Mouse (Mus musculus) ovary, postnatal 10 days (tissue): ENCODE measurements around the gene Tldc2.

ENCODE experiments used
- DNase-seq: peaks from one replicate; pipeline ENCODE4 v3.0.0; 2022; ENCODE audit warnings: low spot score

Gene Tldc2

DNA sequence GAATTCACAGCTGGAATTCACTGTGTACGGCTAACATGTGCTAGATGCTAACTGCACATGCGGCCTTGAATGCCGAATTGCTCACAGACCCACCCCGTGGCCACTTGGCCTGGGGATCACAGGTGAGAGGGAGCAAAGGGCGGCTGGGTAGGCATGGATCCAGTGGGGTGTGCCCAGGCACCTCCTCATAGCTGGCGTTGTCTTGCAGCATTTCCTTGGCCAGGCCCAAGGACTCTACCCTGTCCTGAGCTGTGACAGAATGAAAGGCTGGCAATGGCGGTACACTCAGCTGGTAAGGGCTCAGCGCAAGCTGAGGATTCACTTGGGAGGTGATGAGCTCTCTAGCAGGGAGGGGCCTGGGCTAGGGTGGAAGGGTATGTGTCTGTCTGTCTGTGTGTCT is at the start of gene Tldc2:
Gene Tldc2, plus strand, starts transcription at position 260 of the 400 bp plus-strand sequence.
- no peak for DNase-seq

DNA sequence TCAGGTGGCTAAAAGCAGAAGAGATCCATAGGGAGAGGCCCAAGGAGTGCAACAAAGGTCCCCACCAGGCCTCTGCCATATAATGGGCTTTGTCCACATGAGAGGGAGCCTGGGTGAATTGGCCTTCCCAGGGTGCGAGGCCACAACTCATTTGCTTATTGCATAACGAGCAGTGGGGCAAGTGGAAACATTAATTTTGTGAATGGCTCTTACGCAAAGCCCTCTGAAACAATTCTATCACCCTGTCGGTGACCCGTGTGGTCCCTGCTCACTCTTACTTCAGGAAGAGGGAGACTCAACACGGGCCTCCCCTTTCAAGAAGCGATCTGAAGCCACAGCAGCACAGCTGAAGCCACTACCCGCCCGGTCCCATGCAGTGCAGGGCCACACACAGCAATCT is 49.6 kb upstream of the Tldc2 start:
- no peak for DNase-seq

DNA sequence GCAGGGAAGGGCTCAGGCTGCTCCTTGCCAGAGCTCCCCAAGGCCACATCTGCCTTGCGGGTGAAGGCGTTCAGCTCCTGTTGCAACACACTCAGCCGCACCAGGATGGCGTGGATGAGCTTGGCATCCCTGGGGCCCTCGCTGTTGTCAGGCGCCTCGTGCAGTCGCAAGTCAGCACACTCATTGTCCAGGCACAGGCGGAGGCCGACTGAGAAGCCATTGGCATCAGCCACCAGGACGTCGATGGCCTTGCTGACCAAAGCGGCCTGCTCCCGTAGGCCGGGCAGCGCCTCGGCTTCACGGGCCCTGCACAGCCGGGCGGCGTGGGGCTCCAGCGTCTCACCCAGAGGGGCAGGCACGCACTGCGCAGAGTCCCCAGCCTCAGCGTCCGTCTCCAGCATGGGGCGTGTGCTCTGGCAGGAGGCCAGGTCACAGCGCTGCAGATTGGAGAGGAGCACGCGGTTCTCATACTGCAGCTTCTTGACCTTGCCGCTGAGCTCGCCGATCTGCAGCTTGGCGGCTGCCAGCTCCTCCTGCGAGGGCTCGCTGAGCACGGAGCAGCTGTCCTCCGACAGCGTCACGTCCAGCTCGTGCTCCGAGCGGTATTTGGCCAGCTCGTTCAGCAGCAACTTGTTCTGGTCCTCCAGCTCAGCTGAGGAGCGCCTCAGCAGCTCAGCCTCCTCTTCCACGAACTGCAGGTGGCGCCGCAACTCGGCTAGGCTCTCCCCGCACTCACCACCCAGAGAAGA is 46.8 kb upstream of the Tldc2 start:
- DNase-seq: no peak

DNA sequence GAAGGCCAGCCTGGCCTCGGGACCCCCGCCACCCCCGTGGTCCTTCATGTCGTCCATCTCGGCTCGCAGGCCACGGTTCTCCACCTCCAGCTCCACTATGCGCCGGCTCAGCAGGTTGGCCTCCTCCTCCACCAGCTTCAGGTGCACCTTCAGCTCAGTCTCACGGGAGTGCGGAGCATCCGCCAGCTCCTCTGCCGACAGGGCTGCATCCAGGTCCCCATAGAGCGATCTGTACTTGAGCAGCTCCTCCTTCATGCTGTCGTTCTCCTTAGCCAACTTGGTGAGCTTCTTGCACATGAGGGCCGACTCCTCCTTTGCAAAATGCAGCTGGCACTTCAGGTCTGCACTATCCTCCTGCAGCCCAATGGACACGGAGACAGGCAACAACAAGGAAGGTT is 46.2 kb upstream of the Tldc2 start:
- no peak for DNase-seq

DNA sequence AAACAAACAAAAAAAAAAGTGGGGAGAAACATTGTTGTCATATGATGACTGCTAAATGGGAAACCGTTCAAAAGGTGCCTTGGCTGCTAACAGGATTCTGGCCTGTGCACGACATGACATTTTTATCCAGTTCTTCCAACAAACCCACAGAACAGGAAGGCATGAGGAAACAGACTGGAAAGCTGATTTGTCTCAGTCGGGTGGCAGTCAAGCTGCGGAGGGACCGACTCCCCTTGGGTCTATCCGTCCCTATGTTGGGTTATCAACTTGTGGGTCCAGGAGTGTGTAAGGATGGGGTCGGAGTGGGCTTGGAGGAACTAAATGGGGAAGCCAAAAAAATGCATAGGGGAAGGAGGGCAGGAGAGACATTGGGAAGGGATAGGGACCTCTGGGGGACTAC is 45.4 kb upstream of the Tldc2 start:
- no peak for DNase-seq

DNA sequence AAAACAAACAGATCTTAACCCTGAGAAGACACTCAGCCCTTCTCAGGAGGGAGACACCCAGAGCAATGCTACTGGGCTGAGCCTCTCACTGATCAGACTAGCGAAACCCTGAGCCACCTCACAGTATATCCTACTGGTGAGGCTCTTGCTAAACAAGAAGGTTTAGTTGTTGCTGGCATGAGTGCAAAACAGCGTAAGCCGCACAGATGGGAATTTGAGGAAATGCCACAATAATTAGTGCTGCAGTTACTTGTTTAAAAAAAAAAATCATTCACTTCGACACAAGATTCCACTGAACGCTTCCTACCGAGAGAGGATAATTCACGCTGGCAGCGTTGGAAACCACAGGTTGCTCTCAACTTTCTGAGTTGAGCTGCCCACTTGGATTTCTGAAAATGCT is 43.3 kb upstream of the Tldc2 start:
- DNase-seq: no peak

DNA sequence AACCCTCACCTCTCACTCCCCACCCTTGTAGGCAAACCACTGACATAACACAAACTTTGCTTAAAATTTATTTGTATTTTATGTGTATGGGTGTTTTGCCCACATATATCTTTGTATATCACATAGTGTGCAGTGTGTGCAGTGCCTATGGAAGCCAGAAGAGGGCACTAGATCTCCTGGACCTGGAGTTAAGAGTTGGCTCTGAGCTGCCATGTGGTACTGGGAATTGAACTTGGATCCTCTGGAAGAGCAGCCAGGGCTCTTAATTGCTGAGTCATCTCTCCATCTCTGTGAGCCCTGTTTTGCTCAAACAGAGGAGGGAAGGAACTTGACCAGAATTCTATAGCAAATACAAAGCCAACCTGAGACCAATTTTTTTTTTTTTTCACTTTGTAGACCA is 42.9 kb upstream of the Tldc2 start:
- no peak for DNase-seq

DNA sequence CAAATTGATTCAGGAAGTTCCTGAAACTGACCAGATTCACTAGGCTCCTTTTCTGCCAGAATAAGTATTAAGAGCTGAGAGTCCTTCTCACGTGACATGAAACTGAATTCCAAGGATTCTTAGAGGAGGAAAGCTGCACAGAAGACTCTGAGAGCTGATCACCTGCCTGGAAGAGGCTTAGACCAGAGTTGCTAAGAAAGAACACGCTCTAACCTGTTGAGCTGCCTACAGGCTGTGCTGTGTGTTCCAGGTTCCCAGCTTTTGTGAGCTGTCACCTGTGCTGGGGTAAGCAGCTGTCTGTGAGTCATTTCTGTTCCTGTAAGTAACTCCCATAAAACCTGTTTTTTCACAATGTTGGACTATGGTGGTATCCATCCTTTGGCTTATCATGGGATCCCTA is 40.9 kb upstream of the Tldc2 start:
- no peak for DNase-seq

DNA sequence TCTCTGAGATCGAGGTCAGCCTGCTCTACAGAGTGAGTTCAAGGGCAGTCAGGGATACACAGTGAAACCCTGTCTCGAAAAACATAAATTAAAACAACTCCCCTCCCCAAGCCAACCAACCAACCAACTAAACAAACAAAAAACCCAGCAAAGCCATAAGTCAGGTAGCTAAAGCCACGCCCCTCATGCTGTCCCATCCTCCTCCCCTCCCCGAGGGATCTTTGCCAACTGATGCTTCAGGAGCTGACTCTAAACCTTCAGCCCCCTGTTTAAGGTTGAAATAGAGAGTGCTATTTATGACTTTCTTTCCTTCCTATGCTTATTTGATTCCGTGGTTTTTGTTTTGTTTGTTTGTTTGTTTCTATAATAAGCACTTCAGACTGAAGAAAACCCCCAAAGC is 39.9 kb upstream of the Tldc2 start:
- DNase-seq: no peak

DNA sequence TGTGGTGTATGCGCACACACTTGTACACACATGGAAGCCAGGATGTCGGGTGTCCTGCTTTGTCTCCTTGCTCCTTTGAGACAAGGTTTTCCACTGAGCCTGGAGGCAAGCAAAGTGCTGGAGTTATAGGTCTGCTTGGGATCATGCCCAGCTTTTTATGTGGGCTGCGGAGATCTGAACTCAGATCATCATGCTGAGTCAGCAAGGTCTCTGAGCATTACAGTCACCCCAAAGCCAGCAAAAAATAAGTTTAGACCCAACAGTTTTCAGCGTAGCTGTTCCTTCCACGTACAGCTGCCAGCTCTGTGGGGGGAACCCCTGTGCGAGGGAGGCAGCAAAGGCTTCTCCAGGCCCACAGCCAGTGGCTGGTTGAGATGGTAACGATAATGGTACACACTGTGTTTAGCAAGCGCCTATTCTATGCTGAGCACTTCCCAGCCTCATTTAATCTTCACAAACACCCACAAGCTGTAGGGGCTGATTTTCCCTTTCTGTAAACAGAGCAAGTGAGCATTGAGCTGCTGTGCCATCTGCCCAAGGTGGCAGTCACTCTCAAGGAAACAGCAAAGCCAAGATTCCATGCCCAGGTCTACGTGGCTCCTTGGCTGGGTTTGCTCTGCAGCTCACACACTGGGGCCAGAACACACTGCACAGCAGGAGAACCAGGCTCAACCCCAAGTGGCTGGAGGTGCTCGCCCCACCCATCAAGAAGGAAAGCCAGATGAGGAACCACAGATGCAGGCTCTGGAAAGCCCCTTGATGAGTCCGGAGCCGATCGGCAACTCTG is 38.3 kb upstream of the Tldc2 start:
- no peak for DNase-seq

DNA sequence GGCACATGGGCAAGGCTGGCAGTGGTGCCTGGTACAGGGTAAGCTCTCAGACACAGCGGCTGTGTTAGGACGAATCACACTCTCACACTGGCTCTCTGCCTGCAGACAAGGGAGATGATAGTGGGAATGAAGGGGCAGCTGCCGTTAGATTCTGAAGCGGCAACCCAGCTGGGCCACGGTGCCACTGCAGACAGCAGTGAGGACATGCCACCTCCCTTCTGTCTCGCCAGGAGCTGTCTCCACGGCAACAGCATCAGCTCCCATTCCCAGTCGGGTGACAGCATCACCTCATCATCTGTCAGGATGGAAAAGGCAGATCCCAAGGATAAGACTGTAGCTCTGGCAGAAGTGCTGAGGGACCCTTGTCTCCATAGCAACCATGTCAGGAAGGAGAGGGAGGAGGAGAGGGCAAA is 37.0 kb upstream of the Tldc2 start:
- DNase-seq: no peak

DNA sequence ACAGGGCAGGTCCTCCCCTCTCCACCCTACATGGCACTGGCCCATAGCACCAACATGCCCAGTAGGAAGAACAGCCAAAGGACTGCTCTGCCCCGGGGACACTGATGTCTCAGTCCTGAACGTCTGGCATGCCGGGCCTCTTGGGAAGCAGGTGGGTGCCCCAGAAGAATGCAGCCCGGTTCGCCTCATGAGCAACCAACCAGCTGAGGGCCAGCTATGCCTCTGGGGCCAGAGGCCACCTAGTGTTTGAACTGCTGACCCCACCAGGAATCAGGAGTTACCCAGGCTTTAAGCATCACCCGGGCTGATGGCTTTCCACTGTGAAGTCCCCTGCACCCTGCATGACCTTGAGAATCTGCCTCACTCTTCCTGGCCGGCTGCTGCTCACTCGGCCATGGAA is 34.4 kb upstream of the Tldc2 start:
- DNase-seq: no peak

DNA sequence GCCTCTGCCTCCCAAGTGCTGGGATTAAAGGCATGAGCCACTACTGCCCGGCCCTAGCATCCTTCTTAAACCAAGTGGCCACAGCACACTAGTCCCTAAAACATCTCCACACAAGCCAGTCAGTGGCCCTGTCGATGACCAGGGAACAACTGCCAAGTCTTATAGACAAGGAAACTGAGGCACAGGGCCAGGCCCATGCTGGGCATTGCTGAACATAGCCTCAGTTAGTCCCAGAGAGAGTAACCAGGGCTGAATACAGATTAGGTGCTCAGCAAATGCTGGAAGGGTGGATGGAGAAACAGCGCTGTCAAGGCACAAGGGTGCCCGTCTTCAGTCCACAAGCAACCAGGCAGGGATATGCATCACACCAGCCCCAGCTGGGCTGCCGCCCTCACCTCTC is 33.7 kb upstream of the Tldc2 start:
- no peak for DNase-seq

DNA sequence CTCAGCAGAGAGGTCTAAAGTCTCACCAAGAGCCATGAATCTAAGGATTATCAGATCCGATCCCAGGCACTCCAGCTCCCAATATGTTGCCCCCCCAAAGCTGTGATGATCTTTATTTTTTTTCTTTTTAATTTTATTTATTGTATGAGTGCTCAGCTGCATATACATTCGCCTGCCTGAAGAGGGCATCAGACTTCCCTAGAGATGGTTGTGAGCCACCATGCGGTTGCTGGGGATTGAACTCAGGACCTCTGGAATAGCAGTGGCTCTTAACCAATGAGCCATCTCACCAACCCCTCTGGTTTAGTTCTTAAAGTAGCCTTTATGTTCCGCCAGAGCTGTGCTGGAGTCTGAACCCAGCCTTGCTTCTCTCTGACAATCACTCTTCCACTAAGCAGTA is 33.1 kb upstream of the Tldc2 start:
- no peak for DNase-seq

DNA sequence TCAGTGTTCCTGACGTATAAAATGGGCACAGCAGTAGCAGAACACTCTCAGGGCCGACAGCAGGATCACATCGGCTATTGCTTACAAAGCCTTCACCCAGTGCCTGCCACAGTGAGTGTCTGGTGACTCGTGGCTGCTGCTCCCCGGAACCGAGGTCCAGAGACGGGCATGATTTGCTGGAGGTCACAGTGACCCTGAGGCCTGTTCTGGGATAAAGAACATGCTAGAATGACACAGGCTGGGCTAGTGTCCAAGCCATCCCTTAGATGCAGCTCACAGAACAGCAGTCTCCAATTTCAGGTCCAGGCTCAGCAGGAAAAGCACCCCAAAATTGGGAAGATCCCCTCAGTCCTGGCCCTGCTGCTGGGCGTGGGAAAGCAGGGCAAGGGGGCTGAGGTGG is 32.6 kb upstream of the Tldc2 start:
- DNase-seq: no peak

DNA sequence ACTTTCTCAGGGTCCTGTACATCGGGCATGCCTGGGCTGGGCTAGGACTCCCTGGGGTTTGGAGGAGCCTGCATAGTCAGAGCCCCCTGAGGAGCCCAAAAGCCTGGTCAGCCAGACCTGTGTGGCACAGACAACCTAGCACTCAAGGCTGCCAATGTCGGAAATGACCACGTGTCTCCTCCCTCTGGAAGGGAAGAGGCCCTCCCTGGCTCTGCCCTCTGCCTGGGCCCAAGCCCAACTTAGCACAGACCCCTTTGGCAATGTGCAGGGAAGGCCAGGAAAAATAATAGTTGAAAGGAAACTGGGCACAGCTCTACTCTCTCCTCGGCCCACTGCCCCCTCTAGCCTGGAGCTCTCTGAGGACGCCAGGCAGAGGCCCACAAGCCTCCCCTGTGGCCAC is 32.0 kb upstream of the Tldc2 start:
- no peak for DNase-seq

DNA sequence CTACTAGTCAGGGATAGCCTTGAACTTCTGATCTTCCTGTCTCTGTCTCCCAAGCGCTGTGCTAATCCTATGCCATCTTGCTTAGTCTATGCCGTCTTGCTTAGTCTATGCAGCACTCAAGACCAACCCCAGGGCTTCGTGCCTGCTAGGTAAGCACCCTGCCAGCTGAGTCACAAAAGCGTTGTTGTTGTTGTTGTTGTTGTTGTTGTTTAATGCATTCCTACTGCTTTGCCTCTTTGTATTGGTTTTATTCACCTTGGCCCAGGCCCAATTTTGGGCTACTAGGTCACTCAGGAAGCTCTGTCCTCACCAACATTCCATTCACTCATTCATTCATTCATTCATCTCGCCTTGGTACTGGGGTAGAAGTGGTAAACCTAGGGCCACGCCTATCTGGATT is 31.1 kb upstream of the Tldc2 start:
- no peak for DNase-seq

DNA sequence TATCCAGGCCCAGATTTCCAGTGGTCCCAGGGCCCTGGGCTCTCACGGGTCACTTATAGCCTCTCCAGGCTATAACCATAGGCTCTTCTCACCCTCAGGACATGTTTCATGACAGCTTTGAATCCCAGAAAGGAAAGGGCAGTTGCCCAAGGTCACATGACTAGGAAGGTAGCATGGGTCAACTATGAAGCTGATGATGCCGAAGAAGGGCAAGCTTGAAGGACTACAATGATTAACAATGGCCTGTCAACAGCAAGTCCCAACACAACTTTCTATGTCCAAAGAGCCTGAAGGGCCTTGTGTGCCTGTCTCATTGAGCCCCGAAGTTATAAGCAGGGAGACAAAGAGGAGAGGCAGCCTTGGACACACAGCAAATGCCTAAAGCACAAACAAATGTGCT is 29.7 kb upstream of the Tldc2 start:
- DNase-seq: no peak

DNA sequence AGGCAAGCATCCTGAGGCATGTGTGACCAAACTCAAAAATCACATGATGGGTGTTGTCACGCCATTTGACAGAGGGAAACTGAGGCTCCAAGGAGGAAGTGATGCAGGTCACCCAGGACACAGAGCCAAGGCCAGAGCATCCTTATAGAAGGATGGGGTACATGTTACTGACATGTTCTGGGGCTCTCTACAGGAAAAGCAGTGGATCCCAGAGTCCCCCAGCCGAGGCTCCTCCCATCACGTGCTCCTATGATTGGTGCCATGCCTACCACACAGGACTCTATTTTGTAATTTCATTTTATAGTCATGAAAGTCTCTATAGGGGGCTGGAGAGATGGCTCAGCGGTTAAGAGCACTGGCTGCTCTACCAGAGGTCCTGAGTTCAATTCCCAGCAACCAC is 29.1 kb upstream of the Tldc2 start:
- no peak for DNase-seq

DNA sequence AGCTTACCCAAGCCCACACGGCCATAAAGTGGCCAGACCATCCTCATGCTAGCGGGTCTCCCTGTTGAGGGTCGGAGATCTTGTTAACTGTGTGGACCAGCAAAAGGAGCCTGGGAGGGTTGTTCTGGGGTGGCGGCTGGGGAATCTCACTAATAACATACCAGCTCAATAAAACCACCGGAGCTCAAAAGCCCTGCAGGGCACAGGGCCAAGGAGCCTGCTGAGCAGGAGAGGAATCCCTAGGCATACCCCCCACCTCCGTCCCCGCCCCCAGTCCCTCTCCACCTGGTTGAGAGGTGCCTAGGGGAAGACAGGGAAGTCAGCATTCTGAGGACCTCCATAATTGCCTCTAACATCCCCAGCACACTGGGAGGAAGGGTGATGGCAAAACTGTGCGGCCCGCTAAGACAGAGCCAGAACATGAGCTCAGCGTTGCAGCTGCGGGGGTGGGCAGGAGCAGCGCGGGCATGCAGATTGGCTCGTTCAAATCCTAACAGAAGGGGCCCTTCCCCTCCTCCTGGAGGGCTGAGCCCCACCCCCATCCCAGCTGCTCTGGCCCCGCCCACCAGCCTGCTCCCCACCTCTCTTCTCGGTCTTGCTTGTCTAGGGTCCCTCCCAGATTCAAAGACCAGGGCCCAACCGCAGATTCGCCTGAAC is 28.4 kb upstream of the Tldc2 start:
- DNase-seq: no peak

DNA sequence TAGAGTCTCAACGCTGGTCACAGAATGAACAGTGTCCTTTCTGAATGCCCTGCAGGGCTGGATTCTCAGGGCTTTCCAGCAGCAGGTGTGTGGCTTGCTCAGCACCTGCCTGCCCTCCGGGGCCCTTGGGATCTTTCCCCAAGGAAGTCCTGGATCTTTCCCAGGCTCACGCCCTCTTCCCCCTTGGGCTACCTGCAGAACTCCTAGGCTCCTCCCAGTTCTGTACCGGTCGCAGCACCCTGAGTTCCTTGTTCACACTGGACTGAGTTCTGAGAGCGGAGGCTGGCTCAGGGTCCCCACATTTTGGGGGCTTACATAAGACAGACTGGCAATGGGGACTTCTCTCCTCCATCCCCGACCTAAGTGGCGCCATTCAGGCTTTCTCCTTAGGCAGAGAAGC is 27.7 kb upstream of the Tldc2 start:
- no peak for DNase-seq

DNA sequence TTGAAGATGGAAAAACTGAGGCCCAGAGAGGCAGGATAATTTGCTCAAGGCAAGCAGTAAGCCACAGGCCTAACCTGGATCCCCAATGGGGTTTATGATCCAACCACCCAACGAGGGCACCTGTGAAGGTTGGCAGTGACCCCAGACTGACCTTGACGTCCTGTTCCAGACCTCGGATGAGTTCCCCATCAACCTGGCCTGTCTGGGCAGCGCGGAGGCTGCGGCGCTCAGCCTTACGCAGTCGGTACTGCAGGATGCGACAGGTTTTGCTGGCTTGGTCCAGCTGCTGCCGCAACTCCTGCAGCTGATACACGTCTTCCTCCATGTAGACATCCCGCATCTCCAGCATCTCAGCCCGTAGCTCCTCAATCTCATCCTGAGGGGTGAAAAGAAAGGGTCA is 26.8 kb upstream of the Tldc2 start:
- DNase-seq: no peak

DNA sequence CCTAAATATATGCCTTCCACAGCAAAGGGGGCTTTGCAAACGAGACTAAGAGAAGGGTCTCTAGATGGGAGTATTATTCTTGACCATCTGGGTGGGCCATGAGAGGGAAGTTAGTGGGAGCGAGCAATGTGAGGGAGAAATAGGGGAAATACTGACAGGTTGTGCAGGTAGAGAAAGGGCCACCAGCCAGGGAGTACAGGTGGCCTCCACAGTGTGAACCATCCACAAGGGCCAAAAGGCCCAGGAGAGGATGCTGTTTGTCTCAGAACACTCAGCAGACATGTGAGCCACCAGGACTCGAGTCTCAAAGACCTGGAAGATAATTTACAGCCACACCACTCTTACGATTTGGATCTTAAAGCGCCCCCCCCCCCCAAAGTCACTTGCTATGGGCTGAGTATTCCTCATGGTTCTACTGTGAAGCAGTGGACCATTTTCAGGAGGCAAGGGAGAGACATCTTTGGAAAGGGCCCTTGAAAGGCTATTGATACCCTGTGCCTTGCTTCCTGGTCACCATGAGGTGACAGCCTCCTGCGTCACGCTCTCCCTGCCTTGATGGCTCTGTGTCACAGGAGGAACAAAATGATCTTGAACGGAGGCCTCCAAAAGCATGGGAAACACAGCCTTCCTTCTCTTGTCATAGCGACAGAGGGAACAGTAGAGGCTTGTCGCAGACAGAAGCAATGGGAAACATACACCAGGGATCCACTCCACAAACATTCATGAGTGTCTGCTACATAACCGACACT is 26.1 kb upstream of the Tldc2 start:
- DNase-seq: no peak
